Mouse (Mus musculus) left cerebral cortex, adult 9 months (tissue): ENCODE measurements around the gene Actn4.
"Not testable (repeated sequence)": the region's sequence is repeated elsewhere in the genome, so short reads cannot be mapped to it uniquely, and the experiment has no call there.

Source experiments
- DNase-seq, 2 experiments: peaks; one replicate each; pipeline ENCODE4 v3.0.0; 2022; ENCODE audit warnings: low spot score in 2 of 2

Actn4 gene

GRCm38 (mm10) chr7:28969672-28970394, 7.7 kb upstream of the Actn4 start:
- no peak for DNase-seq

GRCm38 (mm10) chr7:28969271-28969670, 7.1 kb upstream of the Actn4 start:
- DNase-seq, result no peak

- not testable (repeated sequence) for DNase-seq
These were observed 6.0 kb upstream of the Actn4 start for GRCm38 (mm10) chr7:28968120-28968519.

GRCm38 (mm10) chr7:28966751-28967505, 4.8 kb upstream of the Actn4 start:
- DNase-seq, result no peak

GRCm38 (mm10) chr7:28966181-28966580, 4.0 kb upstream of the Actn4 start:
- no peak for DNase-seq

GRCm38 (mm10) chr7:28965346-28965840, 3.3 kb upstream of the Actn4 start:
- no peak for DNase-seq

GRCm38 (mm10) chr7:28963399-28963923, 1.3 kb upstream of the Actn4 start:
- no peak for DNase-seq

GRCm38 (mm10) chr7:28961584-28961926, 585 bp downstream of the Actn4 start:
- DNase-seq, result no peak

GRCm38 (mm10) chr7:28960354-28961046, 1.6 kb downstream of the Actn4 start:
- DNase-seq, result no peak

GRCm38 (mm10) chr7:28959505-28960045, 2.6 kb downstream of the Actn4 start:
- no peak for DNase-seq

GRCm38 (mm10) chr7:28958770-28959169, 3.4 kb downstream of the Actn4 start:
- DNase-seq, result no peak

- no peak for DNase-seq
These were observed 4.0 kb downstream of the Actn4 start for GRCm38 (mm10) chr7:28957997-28958725.

- DNase-seq, result no peak
These were observed 4.9 kb downstream of the Actn4 start for GRCm38 (mm10) chr7:28957286-28957685.

- no peak for DNase-seq
These were observed 5.9 kb downstream of the Actn4 start for GRCm38 (mm10) chr7:28956270-28956669.

- no peak for DNase-seq
These were observed 6.7 kb downstream of the Actn4 start for GRCm38 (mm10) chr7:28955295-28955897.

GRCm38 (mm10) chr7:28954773-28955172, 7.4 kb downstream of the Actn4 start:
- DNase-seq, result no peak

GRCm38 (mm10) chr7:28953476-28954376, 8.4 kb downstream of the Actn4 start:
- no peak for DNase-seq

- no peak for DNase-seq
These were observed 9.4 kb downstream of the Actn4 start for GRCm38 (mm10) chr7:28952786-28953185.

- DNase-seq, result no peak
These were observed 10.4 kb downstream of the Actn4 start for GRCm38 (mm10) chr7:28951764-28952163.
